Mouse (Mus musculus) heart, embryonic 11.5 days (tissue): ENCODE results near the gene Cuedc1. TPM values are rescaled to one million over a fixed set of nuclear protein-coding genes. Genes with fewer than 3 reads are reported as not detected.

Experiments used
- ATAC-seq: fragments of 200-750 bp; cut with Nextera tagmentation; replicated peaks from 2 replicates; pipeline ENCODE4 v1.8.0; 2017; ENCODE audit warnings: moderate library complexity; ENCODE audit not compliant: insufficient number of reproducible peaks, low FRiP score, low TSS enrichment
- H3K27ac ChIP-seq: fragments of 300-500 bp; sonication (generic); 2 replicates; pipeline ENCODE4 v1.5.1; 2014; ENCODE audit warnings: mild to moderate bottlenecking, low read depth, low read length
- H3K27me3 ChIP-seq: fragments of 300-500 bp; sonication (generic); 2 replicates; pipeline ENCODE4 v1.6.1; 2014; ENCODE audit warnings: mild to moderate bottlenecking, low read length, mixed read lengths; ENCODE audit not compliant: control insufficient read depth, insufficient read depth
- H3K36me3 ChIP-seq: fragments of 300-500 bp; sonication (generic); 2 replicates; pipeline ENCODE4 v1.6.1; 2014; ENCODE audit warnings: mild to moderate bottlenecking, low read length, moderate library complexity, mixed read lengths; ENCODE audit not compliant: control insufficient read depth, insufficient read depth
- H3K4me1 ChIP-seq: fragments of 300-500 bp; sonication (generic); 2 replicates; pipeline ENCODE4 v1.6.1; 2014; ENCODE audit warnings: low read length; ENCODE audit not compliant: control insufficient read depth, insufficient read depth
- H3K4me2 ChIP-seq: fragments of 300-500 bp; sonication (generic); 2 replicates; pipeline ENCODE4 v1.6.1; 2014; ENCODE audit warnings: mild to moderate bottlenecking, moderate library complexity
- H3K4me3 ChIP-seq: fragments of 300-500 bp; sonication (generic); 2 replicates; pipeline ENCODE4 v1.5.1; 2014; ENCODE audit warnings: low read depth, low read length
- H3K9ac ChIP-seq: fragments of 300-500 bp; sonication (generic); 2 replicates; pipeline ENCODE4 v1.6.1; 2014; ENCODE audit warnings: mild to moderate bottlenecking, low read depth, low read length, moderate library complexity
- H3K9me3 ChIP-seq: fragments of 300-500 bp; sonication (generic); replicated peaks from 2 replicates; pipeline ENCODE4 v1.6.1; 2016; ENCODE audit warnings: low read length; ENCODE audit not compliant: control insufficient read depth
- WGBS: fragments of 180-500 bp; shearing (Covaris S2); extraction: QIAGEN DNeasy Blood & Tissue Kit; methylation state at CpG from one replicate; pipeline ENCODE4 v1.1.7; 2014; ENCODE audit not compliant: insufficient replicate concordance; 5-methylcytosine and 5-hydroxymethylcytosine counted together
- polyA plus RNA-seq: library from polyadenylated mRNA; unstranded; fragments of >200 nt; fragmentation: Nextera tagmentation; extraction: Ambion mirVana; gene quantifications from 2 replicates; pipeline ENCODE4 v1.2.1, GENCODE M21; 2014

Gene Cuedc1
- polyA plus RNA-seq, 1 experiment from 2014 or later: 11.7 TPM

GRCm38 (mm10) chr11:88071113-88071512, 26.7 kb upstream of the Cuedc1 start:
- ATAC-seq: no peak
- no peak overlapping the region for H3K9ac ChIP-seq
- H3K4me3 ChIP-seq: no peak overlapping the region

GRCm38 (mm10) chr11:88073343-88073875, 24.4 kb upstream of the Cuedc1 start:
- Histone ChIP-seq H3K4me2 (no peak overlapping the region), H3K4me3 (no peak overlapping the region), H3K4me1 (peaks cover 18% of the 10 kb centered on the region), H3K36me3 (peaks cover 14% of the 10 kb centered on the region), H3K27me3 (no peaks in the 10 kb centered on the region), H3K9me3 (no peaks in the 10 kb centered on the region), H3K27ac (no peak overlapping the region), H3K9ac (no peak overlapping the region)
- 74% methylated on average over 14 of the region's 14 CpGs for WGBS
- ATAC-seq: no peak

More at GRCm38 (mm10) chr11:88071113-88071512, 26.7 kb upstream of the Cuedc1 start:
- WGBS: 68% methylated on average over 5 of the region's 5 CpGs
- H3K27me3 ChIP-seq: no peaks in the 10 kb centered on the region
- no peak overlapping the region for H3K27ac ChIP-seq
- peak overlapping the region; percentile 94 for H3K4me2 ChIP-seq
- H3K4me1 ChIP-seq: peaks cover 18% of the 10 kb centered on the region
- peaks cover 6% of the 10 kb centered on the region for H3K36me3 ChIP-seq
- no peaks in the 10 kb centered on the region for H3K9me3 ChIP-seq

DNA sequence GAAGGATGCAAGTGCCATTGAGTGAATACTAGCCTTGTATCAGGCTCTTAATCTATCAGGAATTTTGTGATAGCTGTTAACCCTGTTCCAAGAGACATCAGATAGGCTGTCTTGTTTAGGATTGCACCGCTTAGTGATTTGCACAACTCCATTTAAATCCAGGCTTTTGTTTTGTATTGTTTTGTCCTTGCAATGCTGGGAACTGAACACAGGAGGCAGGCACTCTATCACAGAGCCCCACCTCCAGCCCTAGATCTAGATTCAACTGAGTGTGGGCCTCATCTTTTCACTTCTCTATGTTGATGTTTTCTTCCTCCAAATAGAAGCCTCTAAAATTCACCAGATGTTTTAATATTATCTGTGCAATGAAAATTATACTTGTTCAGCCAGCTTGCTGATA, 22.2 kb upstream of the Cuedc1 start:
- no peak overlapping the region for H3K4me2 ChIP-seq
- peaks cover 32% of the 10 kb centered on the region for H3K36me3 ChIP-seq
- no peak for ATAC-seq
- no peak overlapping the region for H3K4me3 ChIP-seq
- no peak overlapping the region for H3K9ac ChIP-seq
- H3K27ac ChIP-seq: no peak overlapping the region
- H3K9me3 ChIP-seq: no peaks in the 10 kb centered on the region
- H3K4me1 ChIP-seq: peaks cover 8% of the 10 kb centered on the region
- WGBS: 84% methylated on average over 1 of the region's 1 CpGs
- no peaks in the 10 kb centered on the region for H3K27me3 ChIP-seq

- WGBS: 58% methylated on average over 1 of the region's 1 CpGs
- H3K4me1 ChIP-seq: peaks cover 1% of the 10 kb centered on the region
Measured at GRCm38 (mm10) chr11:88076394-88076793, 21.5 kb upstream of the Cuedc1 start.

DNA sequence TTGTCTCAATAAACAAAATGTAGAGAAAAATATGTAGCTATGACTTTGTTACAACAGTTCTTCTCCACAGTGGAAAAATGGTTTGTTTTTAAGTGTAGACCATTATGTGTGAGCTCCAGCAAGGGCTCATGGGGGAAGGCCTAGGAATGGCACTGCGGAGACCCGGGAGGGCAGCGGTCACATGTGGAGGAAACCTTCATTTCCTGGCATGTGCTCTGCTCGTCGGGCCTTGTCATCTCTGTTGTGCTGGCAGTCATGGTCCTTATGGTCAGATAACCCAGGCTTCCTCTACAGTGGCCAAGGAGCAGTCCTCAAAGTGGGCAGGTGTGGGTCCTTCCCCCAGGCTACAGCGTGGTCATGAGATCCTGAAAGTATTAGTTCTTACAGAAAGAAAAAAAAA, 14.2 kb upstream of the Cuedc1 start:
- Histone ChIP-seq H3K9ac (no peak overlapping the region), H3K4me3 (no peak overlapping the region), H3K4me1 (peaks cover 10% of the 10 kb centered on the region), H3K27me3 (no peaks in the 10 kb centered on the region), H3K9me3 (no peaks in the 10 kb centered on the region), H3K27ac (no peak overlapping the region), H3K4me2 (no peak overlapping the region), H3K36me3 (peaks cover 24% of the 10 kb centered on the region)
- ATAC-seq: no peak
- WGBS: 58% methylated on average over 6 of the region's 6 CpGs

More at GRCm38 (mm10) chr11:88076394-88076793, 21.5 kb upstream of the Cuedc1 start:
- H3K9ac ChIP-seq: no peak overlapping the region
- no peaks in the 10 kb centered on the region for H3K27me3 ChIP-seq
- no peak overlapping the region for H3K4me2 ChIP-seq
- ATAC-seq: no peak
- H3K36me3 ChIP-seq: peaks cover 36% of the 10 kb centered on the region
- H3K4me3 ChIP-seq: no peak overlapping the region
- no peaks in the 10 kb centered on the region for H3K9me3 ChIP-seq
- no peak overlapping the region for H3K27ac ChIP-seq

DNA sequence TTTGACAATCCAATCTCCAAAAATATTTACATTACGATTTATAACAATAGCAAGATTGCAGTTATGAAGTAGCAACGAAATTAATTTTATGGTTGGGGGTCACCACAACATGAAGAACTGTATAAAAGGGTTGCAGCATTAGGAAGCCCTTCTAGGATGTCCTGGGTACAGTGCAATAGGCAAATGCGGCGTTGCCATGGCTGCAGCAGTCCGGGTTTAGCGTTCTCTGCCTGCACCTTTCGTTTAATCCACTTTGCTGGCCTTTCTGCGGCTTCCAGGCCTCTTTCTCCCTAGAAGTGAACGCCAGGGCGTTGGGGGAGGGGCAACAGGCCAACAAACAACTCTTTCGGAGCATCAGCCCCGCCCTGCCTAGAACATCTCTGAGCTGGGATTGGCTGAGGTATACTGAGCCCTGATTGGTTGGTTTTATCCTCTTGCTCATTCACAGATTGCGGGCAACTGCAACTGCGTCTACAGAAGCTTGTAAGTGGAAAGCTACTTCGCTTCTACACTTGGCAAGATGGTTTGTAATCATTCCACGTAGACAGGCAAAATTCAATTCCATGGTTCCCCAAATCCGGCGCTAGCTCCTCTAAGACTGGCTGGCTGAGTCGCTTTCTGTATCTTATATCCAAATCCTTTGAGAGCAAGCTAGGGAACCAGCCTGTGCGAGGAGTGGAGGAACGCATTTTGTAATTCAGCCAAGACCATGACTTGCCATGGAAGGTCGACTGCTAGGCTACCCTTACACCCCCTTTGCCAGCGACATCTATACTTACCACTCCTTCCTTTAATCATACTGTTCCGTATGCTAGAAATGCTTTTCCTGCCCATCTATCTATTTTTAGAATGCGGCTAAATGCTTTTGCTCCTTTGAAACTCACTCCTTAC, 10.9 kb upstream of the Cuedc1 start:
- no peaks in the 10 kb centered on the region for H3K9me3 ChIP-seq
- peak; percentile 93 for ATAC-seq
- peaks cover 10% of the 10 kb centered on the region for H3K4me1 ChIP-seq
- H3K4me3 ChIP-seq: peak overlapping the region; percentile 34
- 0 out of 2 replicates have a peak, but pooled peaks cover 2% of the 10 kb centered on the region for H3K36me3 ChIP-seq
- peak overlapping the region; percentile 29; the same call in 1 of the 2 replicates for H3K27ac ChIP-seq
- H3K4me2 ChIP-seq: peak overlapping the region; percentile 73
- WGBS: 5% methylated on average over 25 of the region's 25 CpGs
- H3K9ac ChIP-seq: peak overlapping the region; percentile 47; the same call in 1 of the 2 replicates
- no peaks in the 10 kb centered on the region for H3K27me3 ChIP-seq

GRCm38 (mm10) chr11:88089150-88089549, 8.7 kb upstream of the Cuedc1 start:
- no peak for ATAC-seq
- H3K9me3 ChIP-seq: no peaks in the 10 kb centered on the region
- H3K9ac ChIP-seq: no peak overlapping the region
- no peak overlapping the region for H3K4me2 ChIP-seq
- no peak overlapping the region for H3K4me3 ChIP-seq
- H3K4me1 ChIP-seq: peaks cover 10% of the 10 kb centered on the region
- no peaks in the 10 kb centered on the region for H3K27me3 ChIP-seq
- H3K27ac ChIP-seq: no peak overlapping the region
- 56% methylated on average over 5 of the region's 5 CpGs for WGBS
- H3K36me3 ChIP-seq: no peaks in the 10 kb centered on the region

GRCm38 (mm10) chr11:88090293-88090692, 7.6 kb upstream of the Cuedc1 start:
- ATAC-seq: no peak
- Histone ChIP-seq H3K27me3 (no peaks in the 10 kb centered on the region), H3K4me1 (peaks cover 10% of the 10 kb centered on the region), H3K36me3 (no peaks in the 10 kb centered on the region), H3K9me3 (no peaks in the 10 kb centered on the region), H3K4me2 (no peak overlapping the region), H3K27ac (no peak overlapping the region), H3K9ac (no peak overlapping the region), H3K4me3 (no peak overlapping the region)
- 75% methylated on average over 5 of the region's 5 CpGs for WGBS
